Mouse (Mus musculus): ENCODE measurements at regions not wholly inside any gene's neighbourhood (a gene's known extent, or its start where the extent isn't known, plus 50 kb on each side); places are given as distances from the start of the nearest gene placed in this dataset.

- DNase-seq (ENCODE audit: low read depth, low spot score) = no peak
Observed at GRCm38 (mm10) chr5:39177891-39178290, 301.3 kb upstream of the Clnk start.

- DNase-seq (ENCODE audit: low read depth, low spot score) = peak; percentile 63
Observed at GRCm38 (mm10) chr5:39176906-39177305, 300.3 kb upstream of the Clnk start.

- DNase-seq (ENCODE audit: low read depth, low spot score) = peak; percentile 88
Observed at GRCm38 (mm10) chr5:39173491-39173890, 296.9 kb upstream of the Clnk start.

- no peak for DNase-seq (ENCODE audit: low read depth, low spot score)
Observed at GRCm38 (mm10) chr5:39159651-39160050, 283.0 kb upstream of the Clnk start.

DNA sequence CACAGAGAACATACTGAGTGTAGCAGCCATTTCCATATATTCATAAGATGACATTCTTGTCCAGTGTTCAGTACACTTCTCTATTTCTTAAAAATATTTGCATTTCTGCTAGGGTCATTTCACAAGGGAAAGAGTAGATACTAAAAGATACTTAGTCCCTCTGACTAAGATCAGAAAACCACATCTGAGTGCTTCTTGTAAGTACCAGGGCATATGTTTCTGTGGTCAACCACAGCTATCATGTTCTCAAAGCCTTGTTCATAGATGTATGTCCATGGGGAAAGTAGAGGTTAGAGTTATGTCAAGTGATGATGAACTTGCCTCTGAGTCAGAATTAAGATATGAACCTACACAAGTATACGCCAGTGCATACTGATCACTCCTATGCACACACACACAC lies 279.2 kb upstream of the Clnk start:
- no peak for DNase-seq (ENCODE audit: low read depth, low spot score)

DNA sequence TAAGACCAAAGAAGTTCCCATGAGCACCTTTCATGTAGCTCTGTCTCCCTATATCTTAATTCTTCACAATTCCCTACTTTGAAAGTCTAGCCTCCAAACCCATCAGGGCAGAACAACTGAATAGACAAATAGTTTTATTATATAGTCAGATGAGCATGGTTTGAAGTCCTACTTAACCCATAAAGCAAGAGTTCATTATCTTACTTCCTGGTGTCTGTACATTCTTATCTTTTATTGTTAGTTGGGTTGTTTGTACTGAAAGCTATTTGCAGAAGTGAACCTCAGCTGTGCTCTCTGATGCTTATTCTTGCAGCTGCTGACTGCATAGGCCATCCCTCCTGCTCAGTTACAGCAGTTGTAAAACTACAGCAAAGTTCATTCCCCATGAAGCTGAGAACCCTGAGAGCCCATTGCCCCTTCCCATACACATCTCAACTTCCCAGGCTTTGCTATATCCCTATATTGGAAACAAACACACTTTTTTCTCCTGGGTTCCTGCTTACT lies 276.7 kb upstream of the Clnk start:
- no peak for DNase-seq (ENCODE audit: low read depth, low spot score)

DNA sequence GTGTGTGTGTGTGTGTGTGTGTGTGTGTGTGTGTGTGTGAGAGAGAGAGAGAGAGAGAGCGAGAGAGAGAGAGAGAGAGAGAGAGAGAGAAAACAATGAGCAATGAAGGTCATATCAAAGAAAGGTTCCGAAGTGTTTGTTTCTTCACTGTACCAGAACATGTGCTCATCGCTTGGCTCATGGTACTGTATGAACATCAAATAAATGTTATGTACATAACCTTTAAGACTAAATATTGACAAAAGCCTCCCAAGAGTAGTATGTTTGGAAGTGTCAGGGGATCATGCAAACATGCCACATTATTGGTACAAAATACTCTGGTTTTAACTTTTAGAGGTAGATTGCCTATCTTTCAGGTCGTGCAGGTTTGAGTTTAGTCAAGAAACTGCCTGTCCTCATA lies 275.3 kb upstream of the Clnk start:
- no peak for DNase-seq (ENCODE audit: low read depth, low spot score)

- no peak for DNase-seq (ENCODE audit: low read depth, low spot score)
Observed at GRCm38 (mm10) chr5:39150891-39151290, 274.3 kb upstream of the Clnk start.

DNA sequence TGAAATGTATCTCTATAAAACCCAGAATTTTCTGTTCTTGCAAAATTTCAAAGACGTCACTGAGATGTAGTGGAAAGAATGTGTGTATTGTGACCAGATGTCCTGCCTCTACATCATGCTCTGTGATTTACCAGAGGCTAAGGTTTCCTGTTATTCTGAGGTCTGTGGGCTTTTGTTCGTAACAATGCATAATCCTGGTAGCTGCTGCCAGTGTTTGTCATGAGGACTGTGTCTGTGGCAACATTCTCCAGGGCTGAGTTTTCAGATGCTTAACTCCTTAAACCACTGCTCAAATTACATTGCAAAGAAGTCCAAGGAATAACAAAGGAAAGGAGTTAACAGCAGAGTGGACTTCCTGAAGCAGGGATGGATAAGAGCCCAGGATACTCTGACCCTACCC lies 269.0 kb upstream of the Clnk start:
- DNase-seq (ENCODE audit: low read depth, low spot score) = peak; percentile 90

DNA sequence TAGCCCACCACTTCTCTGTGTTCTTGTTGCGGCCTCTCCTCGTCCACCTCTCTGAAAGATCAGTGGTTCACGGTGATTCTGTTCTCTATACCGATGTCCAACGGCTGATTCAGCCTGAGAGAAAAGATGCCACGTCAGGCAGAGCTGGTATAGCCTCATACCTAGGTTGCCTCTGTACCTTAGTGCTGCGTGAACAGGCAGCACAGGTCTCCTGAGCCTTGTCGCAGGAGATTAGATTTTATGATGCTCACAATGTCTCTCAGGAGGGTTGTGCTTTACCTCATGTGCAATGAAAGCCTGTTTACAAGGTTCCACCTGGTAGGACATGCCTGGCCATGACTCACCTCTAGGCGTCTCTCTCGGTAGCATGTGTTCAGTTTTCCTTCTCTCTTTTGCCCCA lies 267.6 kb upstream of the Clnk start:
- no peak for DNase-seq (ENCODE audit: low read depth, low spot score)

DNA sequence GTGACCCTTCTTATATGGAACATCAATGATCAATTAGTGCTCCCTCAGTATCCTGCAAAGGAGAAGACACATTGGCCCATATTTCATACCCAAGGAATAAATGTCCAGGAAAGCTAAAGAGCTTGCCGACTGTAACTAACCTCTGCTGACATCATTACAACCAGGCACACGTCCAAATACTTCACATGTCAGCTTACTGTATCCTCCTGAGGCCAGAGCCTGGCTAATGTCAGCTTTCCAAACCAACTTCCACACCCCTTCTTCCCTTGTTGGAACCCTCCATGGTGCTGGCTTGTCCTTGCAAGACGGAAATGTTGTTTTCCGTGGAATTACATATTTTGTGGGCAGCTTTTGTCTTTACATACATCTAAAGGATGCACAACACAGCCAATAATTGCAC lies 267.0 kb upstream of the Clnk start:
- DNase-seq (ENCODE audit: low read depth, low spot score) = peak; percentile 61

DNA sequence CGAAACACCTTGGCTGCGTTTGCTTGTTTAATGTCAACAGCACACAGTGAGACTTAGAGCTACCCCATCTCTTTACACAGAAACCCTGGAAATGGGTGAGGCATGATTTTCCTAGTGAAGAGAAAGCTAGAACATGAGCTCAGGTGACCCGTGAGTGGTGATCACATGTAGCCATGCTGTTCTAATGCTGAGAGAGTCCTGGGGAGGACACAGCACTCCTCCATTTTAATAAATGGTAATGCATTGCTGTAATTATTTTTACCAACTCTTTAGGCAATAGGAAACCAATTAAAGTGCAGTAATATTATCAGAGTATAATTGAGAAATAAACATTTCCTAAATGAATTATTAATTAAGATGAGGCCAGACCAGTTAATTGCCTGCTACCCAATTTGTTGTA lies 261.8 kb upstream of the Clnk start:
- DNase-seq (ENCODE audit: low read depth, low spot score) = no peak

DNA sequence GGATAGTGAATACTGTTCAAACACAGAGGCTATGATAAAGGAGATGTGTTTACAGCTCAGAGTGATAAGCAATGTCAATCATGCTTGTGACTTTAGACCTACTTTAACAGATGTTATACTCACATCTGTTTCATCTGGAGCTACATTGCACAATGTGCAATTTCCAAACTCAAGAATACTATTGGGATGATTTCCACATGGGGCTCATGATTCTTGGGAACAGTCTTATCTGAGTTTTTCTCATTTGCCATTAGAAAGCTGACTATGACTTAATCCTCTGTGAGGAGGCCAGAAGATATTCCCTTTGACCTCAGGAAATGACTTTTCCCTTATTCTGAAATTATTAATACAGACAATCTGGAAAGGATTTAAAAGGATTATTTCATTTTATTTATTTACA lies 252.3 kb upstream of the Clnk start:
- DNase-seq (ENCODE audit: low read depth, low spot score) = no peak

DNA sequence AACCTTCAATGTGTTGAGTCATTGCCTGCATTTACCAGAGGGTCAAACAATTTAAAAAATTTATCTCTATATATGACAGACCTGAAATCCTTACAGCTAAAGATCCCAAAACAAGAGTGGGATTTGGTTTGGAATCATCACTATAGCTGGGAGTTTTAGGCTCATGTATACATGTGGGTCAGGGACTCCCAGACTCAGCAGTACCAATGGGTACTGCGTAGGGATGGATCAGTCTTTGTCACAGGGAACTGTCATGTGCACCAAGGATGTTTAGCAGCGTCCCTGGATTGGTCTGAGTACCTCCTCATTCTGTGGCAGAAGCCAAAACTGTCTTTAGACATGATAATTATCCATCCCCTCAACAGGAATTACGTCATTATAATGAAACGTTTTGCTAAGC lies 250.2 kb upstream of the Clnk start:
- DNase-seq (ENCODE audit: low read depth, low spot score) = no peak

DNA sequence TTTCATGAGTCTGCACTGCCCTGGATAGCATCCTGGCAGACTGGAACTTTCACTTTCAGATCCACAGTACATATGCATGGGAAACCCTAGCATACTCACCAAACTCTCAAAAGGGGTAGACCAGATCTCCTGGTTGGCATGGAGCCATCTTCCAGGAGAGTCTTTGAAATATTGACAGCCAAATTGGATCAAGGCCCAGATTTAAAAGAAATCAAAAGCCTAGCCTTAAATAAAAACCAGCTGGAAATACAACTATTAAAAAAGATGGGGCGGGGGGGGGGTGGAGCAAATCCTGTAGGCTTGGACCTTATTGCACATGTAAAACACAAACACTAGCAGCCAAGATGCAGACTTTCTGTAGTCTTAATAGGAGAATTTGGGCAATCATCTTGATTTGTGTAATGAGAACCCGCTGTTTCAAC lies 249.7 kb upstream of the Clnk start:
- DNase-seq (ENCODE audit: low read depth, low spot score) = peak; percentile 35

DNA sequence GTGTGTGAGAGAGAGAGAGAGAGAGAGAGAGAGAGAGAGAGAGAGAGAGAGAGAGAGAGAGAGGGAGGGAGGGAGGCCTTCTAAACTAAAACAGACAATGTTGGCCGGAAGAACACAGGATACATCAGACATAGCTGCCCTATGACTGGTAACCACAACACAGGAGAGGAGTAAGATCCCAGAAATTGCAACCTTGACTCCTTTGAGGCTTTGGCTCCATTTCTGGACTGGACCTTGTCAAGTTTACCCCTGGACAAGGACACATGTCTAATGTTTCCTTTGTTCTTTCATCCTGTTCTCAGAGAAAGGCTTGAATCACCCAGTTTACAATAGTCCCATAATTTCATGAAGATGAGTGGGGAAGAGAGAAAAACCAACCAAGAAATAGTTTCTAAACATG lies 233.7 kb upstream of the Clnk start:
- no peak for DNase-seq (ENCODE audit: low read depth, low spot score)

DNA sequence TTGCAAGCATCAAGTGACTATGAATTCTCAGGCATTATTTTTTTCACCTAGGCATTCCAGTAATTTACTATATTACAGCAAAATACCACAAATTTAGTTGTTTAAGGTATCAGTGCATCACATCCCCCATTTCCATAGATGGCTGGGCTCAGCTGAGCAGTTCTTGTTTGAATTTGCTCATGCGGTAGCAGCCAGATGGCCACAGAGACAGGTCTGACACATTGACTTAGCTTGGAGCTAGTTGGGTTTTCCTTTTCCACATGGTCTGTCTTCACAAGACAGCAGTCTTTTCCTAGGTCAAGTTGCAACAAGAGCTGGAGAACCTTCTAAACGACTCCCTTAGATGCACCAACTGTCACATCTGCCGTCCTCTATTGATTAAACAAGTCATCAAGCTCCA lies 232.9 kb upstream of the Clnk start:
- peak; percentile 59 for DNase-seq (ENCODE audit: low read depth, low spot score)

GRCm38 (mm10) chr5:39099113-39099512 lies 222.5 kb upstream of the Clnk start:
- peak; percentile 30 for DNase-seq (ENCODE audit: low read depth, low spot score)

- DNase-seq (ENCODE audit: low read depth, low spot score) = no peak
Observed at GRCm38 (mm10) chr5:39094875-39095274, 218.3 kb upstream of the Clnk start.

GRCm38 (mm10) chr5:39076555-39077178 lies 200.1 kb upstream of the Clnk start:
- peak; percentile 96 for DNase-seq (ENCODE audit: low read depth, low spot score)

GRCm38 (mm10) chr5:39069683-39070082 lies 193.1 kb upstream of the Clnk start:
- no peak for DNase-seq (ENCODE audit: low read depth, low spot score)

- peak; percentile 86 for DNase-seq (ENCODE audit: low read depth, low spot score)
Observed at GRCm38 (mm10) chr5:39063061-39063460, 186.4 kb upstream of the Clnk start.

- DNase-seq (ENCODE audit: low read depth, low spot score) = peak; percentile 91
Observed at GRCm38 (mm10) chr5:39052490-39053250, 176.1 kb upstream of the Clnk start.

All from brain, adult 2 months (tissue).